Mouse (Mus musculus): Measurements from ENCODE around the gene Arhgdib.

DNA sequence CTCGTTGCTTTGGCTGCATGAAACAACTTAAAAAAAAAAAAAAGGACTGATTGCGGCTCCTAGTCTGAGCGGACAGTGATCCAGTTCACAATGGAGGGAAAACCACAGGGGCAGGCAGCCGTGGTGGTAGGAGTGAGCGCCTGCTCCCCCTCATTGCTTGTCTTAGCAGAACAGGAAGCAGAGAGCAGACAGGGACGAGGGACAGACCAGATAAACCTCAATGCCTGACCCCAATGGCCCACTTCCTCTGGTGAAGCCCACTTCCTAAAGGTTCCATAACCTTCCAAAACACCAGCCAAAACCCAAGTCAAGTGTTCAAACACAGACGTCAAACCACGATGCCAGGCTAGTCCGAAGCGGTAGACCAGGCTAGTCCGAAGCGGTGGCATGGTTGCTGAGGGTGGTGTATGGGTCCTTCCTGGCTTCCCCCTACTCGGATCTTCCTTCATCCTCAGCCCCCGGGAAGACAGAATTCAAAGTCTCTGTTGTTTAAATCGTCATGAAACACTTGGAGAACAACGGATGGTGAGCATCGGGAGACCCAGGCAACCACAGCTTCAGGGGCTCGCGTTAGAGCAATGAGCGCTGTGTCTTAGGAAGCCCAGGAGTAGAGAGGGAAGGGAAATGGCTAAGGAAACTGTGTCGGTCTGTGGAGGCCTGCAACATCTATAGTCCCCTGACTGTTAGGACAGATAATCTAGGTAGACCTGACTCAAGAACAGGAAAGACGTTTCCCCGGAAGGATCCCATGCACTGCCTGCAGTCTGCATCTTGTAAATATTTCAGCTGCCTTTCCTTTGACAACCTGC, 37.8 kb upstream of the Arhgdib start:
- TF ChIP-seq CTCF (IDR thresholded peaks at IDR 0.05; ENCODE audit: extremely low read depth, insufficient read depth, low read length) = no peak
- TF ChIP-seq POLR2A (IDR thresholded peaks at IDR 0.05; ENCODE audit: extremely low read depth, insufficient read depth, low read length) = no peak
